Mouse (Mus musculus): Measurements from ENCODE around the gene Wdr25. TPM values are rescaled to one million over a fixed set of nuclear protein-coding genes. Genes with fewer than 3 reads are reported as not detected.

Wdr25 gene
- total RNA-seq, 2 experiments from 2014 or later: 7.4 TPM

DNA sequence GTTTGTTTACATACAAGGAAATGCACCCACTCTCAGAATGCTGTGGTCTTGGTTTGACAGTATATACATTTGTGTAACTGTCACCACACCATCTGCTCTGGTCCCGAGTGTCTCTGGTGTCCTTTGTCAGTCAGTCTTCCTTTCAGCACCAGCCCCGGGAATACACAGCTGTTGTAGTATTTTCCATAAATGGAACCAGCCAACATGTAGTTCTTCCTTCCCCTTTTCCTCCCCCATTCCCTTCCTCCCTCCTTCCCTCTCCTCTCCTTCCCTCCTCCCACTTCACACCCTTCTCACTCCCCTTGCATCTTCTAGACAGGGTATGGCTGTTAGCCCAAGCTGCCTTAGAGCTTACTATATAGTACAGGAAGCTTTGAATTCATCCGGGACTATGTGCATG lies 36.0 kb downstream of the Wdr25 start:
- intact Hi-C loops (cut with DNase I): loop anchor here (5.0 kb wide), 1 partner anchor 613 kb away; no protein-coding TSS in a partner anchor
- DNase-seq (ENCODE audit: low spot score in 2 of 2): peak in 1 of 2 experiments; percentile 32

DNA sequence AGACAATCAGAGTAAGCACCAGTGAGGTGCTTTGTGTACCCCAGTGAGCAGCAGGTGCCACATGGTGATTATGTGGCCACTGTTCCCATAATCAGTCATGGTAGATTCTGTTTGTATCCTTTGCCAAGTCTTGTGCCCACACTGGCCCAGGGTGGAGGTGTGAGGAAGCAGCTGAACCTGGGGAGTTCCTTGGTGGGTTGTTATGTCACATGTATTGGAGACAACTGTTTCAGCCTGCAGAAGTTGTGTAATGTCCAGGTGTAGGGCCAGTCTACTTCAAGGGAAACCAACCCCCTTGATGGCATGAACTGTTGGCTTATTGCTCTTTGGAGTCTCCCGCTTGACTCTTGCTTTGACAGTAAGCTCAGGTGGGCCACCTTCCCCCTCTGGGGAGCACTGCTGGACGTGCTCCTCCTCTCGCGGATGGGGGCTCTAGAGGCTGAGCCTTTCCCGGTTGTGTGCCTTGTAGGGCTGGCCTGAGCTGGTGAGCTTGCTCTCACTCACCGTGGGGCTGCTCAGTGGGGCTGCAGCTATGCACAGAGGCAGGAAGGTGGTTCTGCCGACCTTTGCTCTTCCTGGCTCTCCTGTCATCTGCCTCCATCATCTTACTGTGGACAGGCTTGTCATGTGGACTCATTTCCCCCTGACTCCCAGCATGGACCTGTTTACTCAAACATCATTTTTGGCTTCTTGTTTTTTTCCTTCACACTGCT lies 38.1 kb downstream of the Wdr25 start:
- intact Hi-C loops (cut with DNase I): no loop called here
- DNase-seq (ENCODE audit: low spot score in 2 of 2): no peak

DNA sequence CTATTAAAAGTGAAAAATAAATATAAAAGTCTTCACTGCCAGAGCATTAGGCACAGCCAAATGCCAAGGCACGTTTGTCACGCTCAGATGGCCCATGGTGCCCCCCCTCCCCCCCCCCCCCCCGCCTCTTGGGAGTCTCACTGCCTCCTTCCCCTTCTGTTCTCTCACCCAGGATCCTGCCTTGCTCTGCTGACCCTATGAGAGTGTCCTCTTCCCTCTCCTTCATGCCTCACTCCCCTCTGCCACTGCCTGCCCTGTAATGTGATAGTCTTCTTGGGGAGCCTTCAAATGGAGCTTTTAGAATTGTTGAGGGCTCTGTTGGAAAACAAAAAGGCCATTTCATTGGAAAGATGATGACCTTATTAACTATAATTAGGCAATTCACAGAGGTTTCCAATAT lies 38.7 kb downstream of the Wdr25 start:
- DNase-seq (ENCODE audit: low spot score in 2 of 2): no peak
- intact Hi-C loops (cut with DNase I): no loop called here

DNA sequence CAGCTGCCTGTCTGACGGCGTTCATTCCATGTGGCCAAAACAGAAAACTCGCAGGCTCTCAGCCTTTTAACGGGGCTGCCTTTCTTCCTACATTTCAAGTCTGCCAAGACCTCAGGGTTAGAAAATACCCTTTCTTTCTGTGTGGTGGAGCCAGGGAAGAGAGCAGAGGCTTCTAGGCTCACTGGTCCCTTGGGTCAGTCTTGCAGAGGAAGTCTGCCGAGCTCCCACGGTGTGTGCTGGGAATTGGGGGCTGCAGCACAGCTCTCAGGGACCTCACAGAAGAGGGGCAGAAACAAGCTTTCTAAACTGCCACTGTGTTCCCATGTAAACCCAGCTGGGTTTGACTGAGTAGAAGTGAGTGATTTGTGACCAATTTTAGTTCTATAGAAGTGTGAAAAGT lies 40.8 kb downstream of the Wdr25 start:
- DNase-seq (ENCODE audit: low spot score in 2 of 2): no peak
- intact Hi-C loops (cut with DNase I): no loop called here

DNA sequence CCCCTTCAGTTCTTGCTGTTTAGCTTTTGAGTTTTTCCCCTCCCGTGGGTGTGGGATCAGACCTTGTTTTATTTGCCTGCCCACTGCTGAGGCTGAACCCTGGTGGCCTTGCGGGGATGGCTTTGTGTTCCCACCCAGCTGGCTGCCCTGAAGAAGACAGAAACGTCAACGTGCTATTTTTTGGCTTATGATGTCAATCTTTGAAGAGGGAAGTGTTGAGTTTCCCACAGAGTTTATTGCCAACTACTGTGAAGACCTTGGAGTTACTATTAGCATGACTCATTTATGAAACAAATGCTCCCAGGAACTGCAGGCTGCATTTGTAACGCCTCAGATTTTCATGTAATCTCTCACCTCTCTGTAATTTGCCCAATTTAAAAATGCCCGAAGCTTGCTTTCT lies 43.4 kb downstream of the Wdr25 start:
- DNase-seq (ENCODE audit: low spot score in 2 of 2): no peak
- intact Hi-C loops (cut with DNase I): no loop called here

DNA sequence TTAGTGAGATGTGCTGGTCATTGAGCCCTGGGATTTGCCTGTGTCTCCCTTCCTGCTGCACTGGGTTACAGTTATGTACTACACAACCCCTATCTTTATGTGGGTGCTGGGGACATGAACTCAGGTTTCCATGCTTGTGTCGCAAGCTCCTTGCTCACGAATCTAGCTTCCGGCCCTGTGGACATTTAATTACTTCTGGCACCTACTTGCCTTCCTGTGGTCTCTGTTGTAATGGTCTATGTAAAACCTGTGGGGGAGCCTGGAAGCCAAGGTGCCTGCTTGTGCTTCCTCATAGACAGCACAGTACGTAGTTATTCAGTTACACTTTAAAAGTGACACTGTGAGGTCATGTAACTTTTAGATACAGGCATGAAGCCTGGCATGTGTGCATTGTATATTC lies 44.1 kb downstream of the Wdr25 start:
- no peak for DNase-seq (ENCODE audit: low spot score in 2 of 2)
- intact Hi-C loops (cut with DNase I): no loop called here

DNA sequence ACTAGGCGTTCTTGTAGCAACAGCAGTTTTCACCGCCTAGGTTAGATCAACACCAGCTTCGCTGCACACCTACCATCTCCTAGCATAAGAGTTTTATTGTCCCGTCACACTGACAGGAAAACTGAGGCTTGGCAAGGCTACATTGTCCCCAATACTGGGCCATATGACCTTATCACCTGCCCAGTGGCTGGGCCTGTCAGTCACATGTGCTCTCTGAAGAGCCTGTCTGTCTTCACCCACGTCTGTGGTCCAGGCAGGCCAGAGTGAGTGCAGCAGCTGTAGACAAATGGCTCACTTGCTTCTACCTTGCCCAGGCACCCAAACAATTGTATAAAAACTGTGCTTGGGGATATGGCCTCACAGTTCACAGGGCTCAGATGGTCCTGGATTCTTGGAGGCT lies 45.4 kb downstream of the Wdr25 start:
- intact Hi-C loops (cut with DNase I): no loop called here
- DNase-seq (ENCODE audit: low spot score in 2 of 2): no peak

DNA sequence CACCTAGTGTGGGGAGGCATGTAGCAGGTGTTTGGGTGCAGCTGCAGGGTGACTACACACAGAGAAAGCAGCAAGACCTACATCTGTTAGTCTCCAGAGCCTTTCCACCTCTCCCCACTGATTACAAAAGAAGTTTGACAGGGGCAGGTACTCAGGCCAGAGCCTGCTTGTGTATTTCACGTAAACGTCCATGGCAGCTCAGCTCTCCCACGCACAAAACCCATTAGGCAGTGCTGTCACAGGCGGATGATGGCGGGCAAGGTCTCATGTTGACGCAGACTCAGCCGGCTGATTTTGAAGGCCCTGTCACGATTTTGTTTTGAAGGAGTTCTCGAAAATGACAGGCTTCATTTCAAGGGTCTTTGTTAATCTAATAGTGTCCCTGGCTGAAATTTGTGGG lies 45.9 kb downstream of the Wdr25 start:
- DNase-seq (ENCODE audit: low spot score in 2 of 2): no peak
- intact Hi-C loops (cut with DNase I): no loop called here

DNA sequence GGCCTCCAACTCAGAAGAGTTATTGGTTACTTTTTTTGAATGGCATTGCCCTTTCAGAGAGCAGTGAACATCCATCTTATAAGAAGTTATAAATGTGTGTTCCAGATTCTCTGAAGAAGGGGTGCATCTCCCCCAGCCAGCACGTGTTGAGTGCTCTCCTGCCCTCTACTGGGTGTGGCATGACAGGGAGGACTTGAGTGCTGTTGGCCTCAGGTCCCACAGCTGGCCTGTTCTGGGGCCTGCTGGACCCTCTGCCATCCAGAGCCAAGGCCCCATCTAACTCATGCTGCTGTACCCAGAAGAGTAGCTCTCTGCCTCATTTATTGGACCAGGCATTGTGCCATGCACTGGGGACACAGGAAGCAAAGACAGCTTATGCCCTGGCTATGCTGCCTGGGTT lies 46.8 kb downstream of the Wdr25 start:
- intact Hi-C loops (cut with DNase I): no loop called here

DNA sequence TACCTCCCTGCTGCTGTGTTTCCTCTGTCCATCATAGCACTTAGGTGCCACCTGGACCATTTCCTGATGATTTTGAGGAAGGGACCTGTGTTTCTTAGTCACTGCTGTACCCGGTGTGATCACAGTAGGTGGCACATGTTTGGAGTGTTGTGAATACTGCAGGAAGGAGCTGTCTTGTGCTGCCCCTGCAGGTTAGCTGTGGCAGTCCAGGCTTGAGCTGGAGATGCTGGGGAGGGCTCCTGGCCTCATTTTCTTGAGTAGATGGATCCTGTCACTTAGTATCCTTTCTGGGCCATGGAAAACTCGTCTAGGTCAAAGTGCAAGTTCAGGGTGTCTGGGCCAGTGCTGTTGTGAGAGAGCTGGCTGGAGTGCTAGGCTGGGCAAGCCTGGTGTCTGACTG lies 47.9 kb downstream of the Wdr25 start:
- intact Hi-C loops (cut with DNase I): no loop called here
- peak in 1 of 2 experiments; percentile 60 for DNase-seq (ENCODE audit: low spot score in 2 of 2)

More for the DNA sequence above, 46.8 kb downstream of the Wdr25 start:
- DNase-seq (ENCODE audit: low spot score in 2 of 2): no peak

DNA sequence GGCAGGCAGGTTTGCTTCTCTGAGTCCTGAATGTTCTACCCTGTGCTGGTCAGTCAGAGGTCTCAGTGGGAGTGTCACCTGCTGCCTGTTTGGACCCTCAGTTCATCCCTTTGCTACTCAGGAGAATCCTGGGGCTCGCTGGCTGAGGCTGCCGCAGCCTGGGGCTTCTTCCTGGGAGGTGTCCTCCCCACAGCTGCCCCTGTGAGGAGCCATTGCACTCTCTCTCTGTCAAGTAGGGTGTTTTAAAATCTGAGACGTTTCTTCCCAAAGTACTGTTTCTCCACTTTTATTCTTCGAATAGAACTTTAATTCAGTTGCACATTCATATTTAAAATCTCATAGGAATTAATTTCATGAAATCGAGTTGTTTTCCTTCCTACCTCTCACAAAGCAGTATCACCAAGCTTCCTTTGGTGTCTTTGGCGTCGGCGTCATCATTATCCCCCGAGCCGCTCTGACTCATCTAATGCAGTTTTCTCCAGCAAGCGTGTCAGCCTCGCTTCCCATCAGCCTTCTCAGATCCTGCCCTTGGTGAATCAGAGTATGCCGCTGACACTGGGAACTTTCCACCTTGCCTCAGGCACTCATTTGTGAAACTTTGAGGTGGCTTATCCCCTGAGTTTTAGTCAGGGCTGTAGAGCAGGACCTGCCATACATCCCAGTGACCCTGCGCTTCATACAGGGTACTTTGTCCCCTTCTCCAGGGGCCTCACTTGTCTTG lies 48.9 kb downstream of the Wdr25 start:
- intact Hi-C loops (cut with DNase I): no loop called here
- peak in 1 of 2 experiments; percentile 32 for DNase-seq (ENCODE audit: low spot score in 2 of 2)

DNA sequence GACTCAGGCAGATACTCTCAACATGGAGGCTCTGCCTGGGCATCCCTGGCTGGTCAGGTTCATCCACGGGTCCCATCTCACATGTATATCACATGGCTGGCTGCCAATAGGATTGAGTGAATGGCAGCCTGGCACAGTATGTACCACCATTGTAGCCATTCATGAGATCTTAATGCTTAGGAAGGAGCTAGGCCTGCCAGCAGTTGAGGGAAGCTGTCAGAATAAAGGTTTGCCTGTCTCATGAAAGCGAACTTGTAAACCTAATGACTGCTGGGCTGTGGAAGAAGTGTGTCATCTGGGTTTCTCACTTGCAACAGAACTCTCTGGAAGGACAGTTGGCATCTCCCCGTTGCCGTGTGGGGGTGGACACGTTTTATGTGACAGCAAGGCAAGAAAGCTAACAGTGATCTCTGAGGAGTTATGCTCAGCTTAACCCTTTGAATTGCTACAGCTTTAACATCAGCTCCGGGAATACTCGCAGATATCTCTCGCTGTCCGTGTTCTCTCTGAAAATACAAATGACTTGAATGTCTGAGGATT lies 59.6 kb downstream of the Wdr25 start:
- DNase-seq (ENCODE audit: low spot score in 2 of 2): peak; percentile 53 to 80
- intact Hi-C loops (cut with DNase I): loop anchor here (10.0 kb wide), 1 partner anchor 442 kb away; no protein-coding TSS in a partner anchor

DNA sequence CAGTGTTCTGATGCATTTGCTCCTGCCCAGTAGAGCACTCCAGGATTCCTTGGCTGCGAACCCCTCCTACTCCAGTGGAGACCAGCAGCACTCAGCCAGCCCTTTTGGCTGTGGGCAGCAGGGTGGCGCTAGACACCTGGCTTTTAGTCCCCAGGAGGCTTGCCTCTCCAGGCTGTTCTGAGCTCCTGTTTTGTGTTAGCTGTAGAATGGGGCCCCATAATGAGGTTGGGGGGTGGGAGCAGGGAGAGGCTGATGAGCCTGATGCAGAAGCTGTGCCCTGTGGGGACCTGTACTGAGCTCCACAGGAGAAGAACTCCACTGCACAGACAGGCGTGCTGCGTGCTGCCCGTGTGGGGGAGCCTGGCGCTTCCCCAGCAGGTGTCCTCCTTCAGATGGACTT lies 60.4 kb downstream of the Wdr25 start:
- intact Hi-C loops (cut with DNase I): loop anchor here (10.0 kb wide), 1 partner anchor 441 kb away; no protein-coding TSS in a partner anchor
- DNase-seq (ENCODE audit: low spot score in 2 of 2): peak; percentile 43 to 54

DNA sequence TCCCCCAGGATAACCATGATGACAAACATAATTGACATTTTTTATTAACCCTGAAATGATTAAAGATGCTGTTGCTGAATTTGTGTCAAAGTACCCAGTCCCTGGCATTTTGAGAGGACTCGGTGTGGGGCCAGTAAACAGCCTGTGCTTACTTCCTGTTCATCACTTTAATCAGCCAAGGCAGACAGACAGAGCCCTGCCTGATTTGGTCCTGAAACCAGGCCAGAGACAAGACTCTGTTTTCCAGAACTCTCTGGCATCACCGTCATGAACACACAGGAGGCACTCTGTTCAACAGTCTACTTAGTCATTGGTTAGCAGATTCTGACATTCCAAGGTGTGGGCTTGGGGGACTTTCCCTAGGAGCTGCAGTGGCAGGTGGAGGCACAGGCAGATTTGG lies 61.0 kb downstream of the Wdr25 start:
- intact Hi-C loops (cut with DNase I): loop anchor here (10.0 kb wide), 1 partner anchor 440 kb away; no protein-coding TSS in a partner anchor
- no peak for DNase-seq (ENCODE audit: low spot score in 2 of 2)

DNA sequence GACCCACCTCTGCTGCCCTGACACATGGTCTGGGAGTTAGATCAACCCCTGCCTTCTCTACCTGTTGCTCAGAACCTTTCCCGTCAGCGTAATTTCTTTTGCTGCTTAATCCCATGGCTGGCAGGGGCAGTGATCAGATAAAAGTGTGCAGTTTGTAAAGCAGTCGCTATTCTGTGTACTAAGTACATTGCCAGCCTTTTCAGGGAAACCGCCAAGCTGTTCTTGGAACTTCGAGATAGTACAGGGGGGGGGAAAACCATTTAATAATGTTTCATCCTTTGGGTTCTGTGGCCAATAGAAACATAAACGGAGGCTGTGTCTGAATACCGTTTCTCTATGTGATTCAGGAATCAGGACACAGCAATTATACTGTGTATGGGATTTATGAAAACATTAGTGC lies 65.1 kb downstream of the Wdr25 start:
- intact Hi-C loops (cut with DNase I): loop anchor here (10.0 kb wide), 1 partner anchor 436 kb away; no protein-coding TSS in a partner anchor

DNA sequence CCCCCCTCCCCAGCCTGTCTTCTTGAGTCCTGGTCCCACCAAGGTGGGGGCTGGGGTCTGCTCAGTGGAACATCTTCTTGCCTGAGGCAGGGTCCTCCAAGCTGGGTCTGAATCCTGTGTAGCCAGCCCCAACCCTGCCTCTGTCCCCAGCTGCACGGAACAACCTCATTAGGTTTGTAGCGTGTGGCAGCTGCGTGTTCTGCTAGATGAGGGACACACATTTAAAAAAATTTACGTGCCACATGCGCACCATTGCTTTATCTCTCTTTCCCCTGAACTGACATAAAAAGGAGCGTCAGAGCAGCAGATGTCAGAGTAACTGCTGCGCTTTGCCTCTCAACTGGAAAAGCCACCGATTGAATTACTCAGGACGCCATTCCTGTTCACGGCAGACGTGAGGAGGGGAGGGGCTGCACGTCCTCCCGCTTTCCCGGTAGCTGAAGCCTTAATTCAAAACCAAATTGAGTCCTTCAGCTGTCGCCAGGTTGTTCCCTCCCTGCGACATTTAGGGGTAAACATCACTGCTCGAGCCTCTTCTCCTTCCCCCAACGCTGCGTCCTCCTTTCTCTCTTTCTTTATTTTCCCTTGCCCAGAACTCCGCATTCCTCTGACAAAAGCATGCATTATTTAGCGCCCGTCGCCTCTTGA lies 65.7 kb downstream of the Wdr25 start:
- intact Hi-C loops (cut with DNase I): loop anchor here (10.0 kb wide), 1 partner anchor 436 kb away; no protein-coding TSS in a partner anchor

More for the DNA sequence above, 65.1 kb downstream of the Wdr25 start:
- no peak for DNase-seq (ENCODE audit: low spot score in 2 of 2)

DNA sequence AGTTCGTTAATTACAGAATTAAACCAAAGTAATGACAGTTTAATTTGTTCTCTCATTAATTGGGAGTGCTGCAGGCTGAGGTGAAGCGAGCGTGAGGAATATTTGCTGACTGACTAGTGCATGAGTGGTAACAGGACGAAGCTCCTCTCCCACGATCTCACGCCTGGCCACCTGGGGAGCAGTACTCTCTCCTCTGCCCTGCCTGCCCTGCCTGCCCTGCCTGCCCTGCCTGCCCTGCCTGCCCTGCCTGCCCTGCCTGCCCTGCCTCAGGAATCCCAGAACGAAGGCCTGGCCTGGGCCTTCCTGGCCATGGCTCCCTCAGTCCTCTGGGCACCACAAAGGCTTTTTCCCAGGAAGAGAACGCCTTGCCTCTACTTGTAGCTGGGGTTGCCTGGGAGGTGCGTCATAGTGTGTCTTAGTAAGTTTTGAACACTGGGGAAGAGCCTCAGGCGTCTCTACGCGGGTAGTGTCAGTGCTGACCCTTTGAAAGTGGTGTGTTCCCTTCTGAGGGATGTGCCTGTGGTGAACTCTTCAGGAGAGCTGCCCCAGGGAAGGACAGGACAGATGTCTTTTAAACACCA lies 66.3 kb downstream of the Wdr25 start:
- intact Hi-C loops (cut with DNase I): loop anchor here (10.0 kb wide), 1 partner anchor 435 kb away; no protein-coding TSS in a partner anchor

More for the DNA sequence above, 65.7 kb downstream of the Wdr25 start:
- no peak for DNase-seq (ENCODE audit: low spot score in 2 of 2)

DNA sequence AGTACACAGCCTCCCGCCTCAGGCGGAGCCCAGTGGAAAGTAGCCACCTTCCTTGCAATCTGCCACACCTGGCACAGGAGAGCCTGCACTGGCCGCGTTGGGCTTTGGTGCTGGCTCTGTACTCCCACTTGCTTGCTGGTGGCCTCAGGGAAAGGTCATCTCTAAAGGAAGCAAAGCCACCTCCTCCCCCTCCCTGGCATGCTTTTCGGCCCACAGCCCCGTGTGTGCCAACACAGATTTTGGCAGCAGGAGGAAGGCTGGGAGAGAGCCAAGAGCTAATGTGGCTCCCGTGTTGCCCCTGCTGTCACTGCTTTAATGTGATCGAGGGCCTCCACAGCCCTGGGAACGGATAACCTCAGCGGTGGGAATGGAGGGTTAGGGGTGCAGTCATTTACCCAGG lies 66.8 kb downstream of the Wdr25 start:
- intact Hi-C loops (cut with DNase I): no loop called here
- DNase-seq (ENCODE audit: low spot score in 2 of 2): peak; percentile 60 to 61

More for the DNA sequence above, 66.3 kb downstream of the Wdr25 start:
- no peak for DNase-seq (ENCODE audit: low spot score in 2 of 2)

DNA sequence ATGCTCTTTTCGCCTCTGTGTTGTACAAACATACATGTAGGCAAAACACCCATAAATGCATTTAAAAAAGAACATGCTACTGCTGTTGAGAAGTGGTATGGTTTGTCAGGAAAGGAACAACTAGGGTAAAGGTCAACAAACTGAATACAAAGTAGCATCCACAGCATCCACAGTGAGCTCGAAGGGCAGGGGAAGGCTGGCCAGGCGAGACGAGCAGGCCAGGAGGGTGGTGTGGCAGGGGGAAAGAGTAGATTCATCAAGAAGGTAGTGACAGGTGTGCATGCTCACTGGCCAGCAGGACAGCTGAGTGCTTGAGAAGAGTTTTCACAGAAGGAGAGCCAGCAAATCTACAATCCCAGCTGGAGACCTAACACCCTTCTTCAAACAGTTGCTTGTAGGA lies 74.2 kb downstream of the Wdr25 start:
- no peak for DNase-seq (ENCODE audit: low spot score in 2 of 2)
- intact Hi-C loops (cut with DNase I): no loop called here

All from left cerebral cortex, postnatal 14 days (tissue).